Mouse (Mus musculus) kidney, adult 2 months (tissue): ENCODE measurements around the gene Prkacb. TPM values are rescaled to one million over a fixed set of nuclear protein-coding genes. Genes with fewer than 3 reads are reported as not detected.
"Not testable (repeated sequence)": the region's sequence is repeated elsewhere in the genome, so short reads cannot be mapped to it uniquely, and the experiment has no call there.

ENCODE experiments used
- DNase-seq: peaks from one replicate; pipeline ENCODE4 v3.0.0; 2021
- H3K27ac ChIP-seq: fragments of 200-500 bp; 2 replicates; pipeline ENCODE4 v1.5.1; 2012; ENCODE audit warnings: low read depth, low read length, control low read depth, inconsistent platforms; ENCODE audit not compliant: insufficient read depth
- H3K27me3 ChIP-seq: fragments of 200-500 bp; replicated peaks from 2 replicates; pipeline ENCODE4 v1.6.1; 2012; ENCODE audit warnings: mild to moderate bottlenecking, moderate library complexity, low read length, inconsistent platforms; ENCODE audit not compliant: control insufficient read depth, insufficient read depth
- H3K36me3 ChIP-seq: fragments of 200-500 bp; 2 replicates; pipeline ENCODE4 v1.6.1; 2012; ENCODE audit warnings: mild to moderate bottlenecking, moderate library complexity, low read length, inconsistent platforms; ENCODE audit not compliant: control insufficient read depth, insufficient read depth
- H3K4me1 ChIP-seq: fragments of 200-500 bp; 2 replicates; pipeline ENCODE4 v1.6.1; 2011; ENCODE audit warnings: low read length; ENCODE audit not compliant: control insufficient read depth, insufficient read depth
- H3K4me3 ChIP-seq: fragments of 200-500 bp; 2 replicates; pipeline ENCODE4 v1.5.1; 2011; ENCODE audit warnings: mild to moderate bottlenecking, low read depth, low read length, control low read depth; ENCODE audit not compliant: insufficient read depth
- CTCF ChIP-seq: fragments of 200-500 bp; conservative IDR thresholded peaks from 2 replicates; pipeline ENCODE4 v1.5.1; 2011; ENCODE audit warnings: low read depth, mild to moderate bottlenecking, control low read depth, low read length, moderate library complexity, mixed read lengths; ENCODE audit not compliant: insufficient read depth, insufficient read length
- POLR2A ChIP-seq: fragments of 200-500 bp; IDR thresholded peaks from one replicate; pipeline ENCODE4 v1.6.1; 2011; ENCODE audit warnings: low read depth, low read length, control low read depth
- WGBS: fragments of 180-500 bp; shearing (Covaris S2); methylation state at CpG from one replicate; pipeline ENCODE4 v1.1.7; 2018; 5-methylcytosine and 5-hydroxymethylcytosine counted together
- polyA plus RNA-seq: library from polyadenylated mRNA; depleted of rRNA; stranded (reverse); fragments of >200 nt; gene quantifications from 2 replicates; pipeline ENCODE4 v1.2.3, GENCODE M21; 2012

Gene Prkacb
- polyA plus RNA-seq, 1 experiment, result 23.3 TPM

- peaks cover 2% of the 10 kb centered on the region for H3K36me3 ChIP-seq
- 95% methylated on average over 4 of the region's 4 CpGs for WGBS
Measured at GRCm38 (mm10) chr3:146741564-146742202, 71.1 kb downstream of the Prkacb start.

DNA sequence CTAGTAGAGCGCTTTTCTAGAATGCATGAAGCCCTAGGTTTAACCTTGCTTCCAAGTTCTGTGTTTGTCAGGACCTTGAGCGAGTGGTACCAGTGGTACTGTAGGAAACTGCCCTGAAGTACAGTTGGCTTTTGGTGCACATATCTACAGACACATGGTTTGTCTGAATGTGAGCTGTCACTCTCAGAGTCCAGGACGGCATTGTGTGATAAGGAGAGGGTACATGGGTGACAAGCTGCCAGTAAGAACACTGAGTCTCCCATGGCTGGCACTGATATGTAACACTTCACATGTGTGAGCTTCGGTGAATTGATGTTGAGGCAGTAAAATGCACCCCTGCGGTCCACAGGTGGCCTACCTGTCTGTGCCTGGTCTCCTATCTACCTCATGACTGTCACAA, 71.6 kb downstream of the Prkacb start:
- 93% methylated on average over 5 of the region's 5 CpGs for WGBS
- H3K4me1 ChIP-seq, result no peaks in the 10 kb centered on the region
- H3K27ac ChIP-seq, result no peak overlapping the region
- no peak for DNase-seq
- H3K27me3 ChIP-seq, result no peaks in the 10 kb centered on the region
- peaks cover 2% of the 10 kb centered on the region for H3K36me3 ChIP-seq
- TF ChIP-seq POLR2A, result no peak
- TF ChIP-seq CTCF, result no peak
- H3K4me3 ChIP-seq, result no peak overlapping the region

More at GRCm38 (mm10) chr3:146741564-146742202, 71.1 kb downstream of the Prkacb start:
- no peak for TF ChIP-seq CTCF
- no peak for TF ChIP-seq POLR2A
- Histone ChIP-seq H3K27me3 (no peaks in the 10 kb centered on the region), H3K4me1 (no peaks in the 10 kb centered on the region), H3K4me3 (no peak overlapping the region), H3K27ac (no peak overlapping the region)
- DNase-seq, result no peak

- H3K36me3 ChIP-seq, H3K27ac ChIP-seq, H3K27me3 ChIP-seq, DNase-seq, H3K4me1 ChIP-seq, H3K4me3 ChIP-seq: not testable (repeated sequence)
- 91% methylated on average over 6 of the region's 6 CpGs for WGBS
Measured at GRCm38 (mm10) chr3:146736186-146736585, 76.6 kb downstream of the Prkacb start.

DNA sequence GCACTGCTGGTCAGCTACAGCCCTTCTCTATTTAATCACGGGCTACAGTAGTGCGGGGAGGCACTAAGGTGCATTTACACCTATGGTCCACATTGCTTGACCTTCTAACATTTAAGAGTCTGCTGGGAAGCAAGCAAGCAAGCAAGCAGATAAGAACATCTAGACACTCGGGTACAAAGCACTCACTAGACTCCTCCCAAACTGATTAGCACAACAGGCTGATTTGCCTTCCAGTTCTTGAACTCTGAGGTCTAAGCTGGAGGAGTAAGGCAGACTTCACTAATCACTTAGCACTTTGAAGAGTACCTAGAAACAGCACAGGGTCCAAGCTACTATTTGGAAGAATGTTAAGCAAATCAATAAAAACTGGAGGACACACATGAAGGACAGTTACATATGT, 77.1 kb downstream of the Prkacb start:
- TF ChIP-seq POLR2A (no peak), CTCF (no peak)
- Histone ChIP-seq H3K36me3 (no peaks in the 10 kb centered on the region; the same call in 1 of the 2 replicates), H3K27ac (no peak overlapping the region), H3K27me3 (no peaks in the 10 kb centered on the region), H3K4me3 (no peak overlapping the region), H3K4me1 (no peaks in the 10 kb centered on the region)
- DNase-seq, result no peak
- WGBS, result 63% methylated on average over 3 of the region's 3 CpGs

DNA sequence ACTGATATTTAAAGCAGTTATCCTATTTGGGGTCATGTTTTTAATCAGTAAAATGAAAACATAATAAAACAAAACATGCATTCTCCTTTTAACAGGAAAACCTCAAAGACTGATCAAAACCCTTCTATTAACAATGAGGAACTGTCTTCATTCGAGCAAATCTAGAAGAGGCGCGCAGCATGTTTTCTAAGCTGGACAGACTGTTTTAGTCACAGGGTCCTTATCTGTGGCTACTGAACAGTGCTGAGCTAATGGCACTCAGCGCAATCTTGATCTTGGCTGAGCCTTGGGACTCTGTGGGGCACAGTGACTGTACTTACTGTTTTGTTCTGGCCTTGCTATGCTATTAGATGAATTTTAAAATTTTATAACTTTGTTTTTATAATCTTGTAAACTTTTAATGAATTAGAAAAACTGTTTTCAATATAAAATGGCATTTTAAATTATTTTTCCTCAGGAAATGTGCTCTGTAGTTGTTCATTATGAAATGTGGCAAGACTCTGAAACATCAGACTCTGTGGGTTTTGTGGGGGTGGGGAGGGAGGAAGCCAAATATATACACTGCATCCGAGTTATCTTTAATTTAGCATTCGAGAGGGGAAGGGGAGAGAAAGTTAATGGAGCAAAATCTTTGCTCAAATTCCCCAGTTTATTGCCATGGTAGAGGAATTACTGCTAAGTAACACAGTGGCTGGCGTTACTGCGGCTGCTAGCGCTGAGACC, 77.7 kb downstream of the Prkacb start:
- WGBS, result 79% methylated on average over 9 of the region's 9 CpGs
- no peaks in the 10 kb centered on the region for H3K4me1 ChIP-seq

GRCm38 (mm10) chr3:146731499-146731898, 81.3 kb downstream of the Prkacb start:
- Histone ChIP-seq H3K36me3 (peaks cover 2% of the 10 kb centered on the region), H3K4me3 (no peak overlapping the region), H3K27ac (no peak overlapping the region), H3K27me3 (no peaks in the 10 kb centered on the region), H3K4me1 (no peaks in the 10 kb centered on the region)
- WGBS, result 94% methylated on average over 11 of the region's 11 CpGs
- no peak for DNase-seq
- TF ChIP-seq POLR2A (no peak), CTCF (no peak)

More for the DNA sequence above, 77.7 kb downstream of the Prkacb start:
- Histone ChIP-seq H3K4me3 (no peak overlapping the region), H3K27ac (no peak overlapping the region), H3K27me3 (no peaks in the 10 kb centered on the region), H3K36me3 (no peaks in the 10 kb centered on the region; the same call in 1 of the 2 replicates)
- no peak for DNase-seq
- TF ChIP-seq CTCF (no peak), POLR2A (no peak)

GRCm38 (mm10) chr3:146723037-146723436, 89.8 kb downstream of the Prkacb start:
- Histone ChIP-seq H3K36me3 (peaks cover under 1% of the 10 kb centered on the region; the same call in 1 of the 2 replicates), H3K27me3 (no peaks in the 10 kb centered on the region), H3K27ac (no peak overlapping the region), H3K4me1 (no peaks in the 10 kb centered on the region), H3K4me3 (no peak overlapping the region)
- WGBS, result 68% methylated on average over 3 of the region's 3 CpGs
- no peak for TF ChIP-seq CTCF
- no peak for TF ChIP-seq POLR2A
- DNase-seq, result no peak
